In genomic region chr4:31936358-31936757, GRCm38 (mm10) we compare ENCODE assay signal across 14 mouse cellular contexts. TPM values are rescaled to one million over a fixed set of nuclear protein-coding genes. Genes with fewer than 3 reads are reported as not detected.
DNase-seq lines count a peak whose midpoint lies in the region; ATAC-seq and TF ChIP-seq lines count a peak whose summit lies in the region.
"Had no signal": no experiment of that assay in that cellular context is flagged by ENCODE, and none has a peak within 500 bp of the region (broad histone marks: within the 10 kb centered on the region; RNA-seq: fewer than 3 reads in every experiment).

No protein-coding gene starts in this region.

- no peak overlapping the region for H3K9ac ChIP-seq in heart, embryonic 16.5 days (ENCODE audit: low read length)
- no peak overlapping the region for H3K9ac ChIP-seq in forebrain, postnatal 0 days
- H3K9ac ChIP-seq in midbrain, embryonic 15.5 days, result no peak overlapping the region
- H3K9ac ChIP-seq: liver, embryonic 14.5 days had no signal

- peak overlapping the region; percentile 6 for H3K4me2 ChIP-seq in heart, embryonic 16.5 days (ENCODE audit: low read depth, low read length)
- H3K4me2 ChIP-seq in forebrain, postnatal 0 days (ENCODE audit: low read depth), result no peak overlapping the region
- H3K4me2 ChIP-seq in midbrain, embryonic 15.5 days, result peak overlapping the region; percentile 89; the same call in 1 of the 2 replicates

- H3K27me3 ChIP-seq in heart, embryonic 16.5 days (ENCODE audit: control insufficient read depth, insufficient read depth, low read length), result no peaks in the 10 kb centered on the region
- no peaks in the 10 kb centered on the region for H3K27me3 ChIP-seq in forebrain, postnatal 0 days (ENCODE audit: insufficient read depth, low read length)
- peaks cover 32% of the 10 kb centered on the region for H3K27me3 ChIP-seq in midbrain, embryonic 15.5 days (replicated peaks)

- ATAC-seq in heart, embryonic 16.5 days (replicated peaks; ENCODE audit: extremely low read depth, insufficient read depth, low FRiP score), result no peak
- peak; percentile 26; the same call in 1 of the 2 replicates for ATAC-seq in forebrain, postnatal 0 days
- no peak for ATAC-seq in midbrain, embryonic 15.5 days (replicated peaks)
- ATAC-seq in erythroid progenitor cell, adult 5-6 weeks (replicated peaks; ENCODE audit: low FRiP score, poor library complexity, severe bottlenecking), result no peak

- no peak for TF ChIP-seq CTCF in forebrain, postnatal 0 days (IDR thresholded peaks at IDR 0.05; ENCODE audit: low read depth)

- 19% methylated on average over 8 of the region's 8 CpGs for whole genome bisulfite sequencing in heart, embryonic 16.5 days
- WGBS in forebrain, postnatal 0 days, result 7% methylated on average over 8 of the region's 8 CpGs
- WGBS in midbrain, embryonic 15.5 days, result 4% methylated on average over 8 of the region's 8 CpGs

- H3K4me1 ChIP-seq in heart, embryonic 16.5 days (ENCODE audit: control insufficient read depth, insufficient read depth, low read length), result no peaks in the 10 kb centered on the region
- 0 out of 2 replicates have a peak, but pooled peaks cover 6% of the 10 kb centered on the region for H3K4me1 ChIP-seq in forebrain, postnatal 0 days (ENCODE audit: insufficient read depth)
- peaks cover 19% of the 10 kb centered on the region for H3K4me1 ChIP-seq in midbrain, embryonic 15.5 days

- no peaks in the 10 kb centered on the region for H3K36me3 ChIP-seq in heart, embryonic 16.5 days (ENCODE audit: control insufficient read depth, insufficient read depth)
- H3K36me3 ChIP-seq in forebrain, postnatal 0 days (ENCODE audit: insufficient read depth), result no peaks in the 10 kb centered on the region
- no peaks in the 10 kb centered on the region for H3K36me3 ChIP-seq in midbrain, embryonic 15.5 days (replicated peaks)

- intact Hi-C loops in heart, postnatal 14 days (cut with DNase I), result loop anchor here (5.0 kb wide), 1 partner anchor 109 kb away; no protein-coding TSS in a partner anchor

- H3K4me3 ChIP-seq in heart, embryonic 16.5 days (ENCODE audit: low read length), result no peak overlapping the region
- no peak overlapping the region for H3K4me3 ChIP-seq in forebrain, postnatal 0 days (ENCODE audit: low read depth, low read length)
- H3K4me3 ChIP-seq in midbrain, embryonic 15.5 days, result no peak overlapping the region

- H3K27ac ChIP-seq in heart, embryonic 16.5 days (ENCODE audit: low read length), result no peak overlapping the region
- H3K27ac ChIP-seq in forebrain, postnatal 0 days (ENCODE audit: low read depth, low read length), result no peak overlapping the region
- H3K27ac ChIP-seq in midbrain, embryonic 15.5 days, result no peak overlapping the region
- H3K27ac ChIP-seq: gastrocnemius, adult 2 months; liver, embryonic 14.5 days had no signal

- DNase-seq in heart, postnatal 14 days, result no peak
- peak; percentile 53 for DNase-seq in embryo, embryonic 11 days
- DNase-seq in forebrain, postnatal 0 days, result no peak
- DNase-seq in frontal cortex, postnatal 25 days (ENCODE audit: low spot score in 2 of 2), result no peak
- DNase-seq in spleen, postnatal 14 days (ENCODE audit: low spot score in 2 of 2), result no peak
- DNase-seq: cerebellum, postnatal 36 days; gastrocnemius, adult 2 months; kidney, adult 2 months; layer of hippocampus, postnatal 36 days had no signal

- H3K9me3 ChIP-seq in heart, embryonic 16.5 days (replicated peaks; ENCODE audit: control insufficient read depth, low read length), result no peaks in the 10 kb centered on the region
- H3K9me3 ChIP-seq in forebrain, postnatal 0 days (ENCODE audit: low read length), result no peaks in the 10 kb centered on the region
- no peaks in the 10 kb centered on the region for H3K9me3 ChIP-seq in midbrain, embryonic 15.5 days
- H3K9me3 ChIP-seq: megakaryocyte, embryonic 14.5 days had no signal

RNA-seq across cellular contexts. Expression of gene Map3k7, which starts 27.5 kb away (rescaled TPM):
- 26.6 and 31.2 TPM in 2 replicates for polyA plus RNA-seq in heart, embryonic 16.5 days (2015; fragmentation: Nextera tagmentation; extraction: Ambion mirVana)
- 10 to 100 TPM; 46.2 to 47.0 TPM for total RNA-seq in heart, postnatal 14 days (2021)
- 45.3 and 53.6 TPM in 2 replicates for total RNA-seq in forebrain, postnatal 0 days (2014; rRNA removed)
- polyA plus RNA-seq in forebrain, postnatal 0 days (2015; fragmentation: Nextera tagmentation; extraction: Ambion mirVana), result 15.9 and 17.6 TPM in 2 replicates
- 23.3 and 27.3 TPM in 2 replicates for polyA plus RNA-seq in midbrain, embryonic 15.5 days (2015; fragmentation: Nextera tagmentation; extraction: Ambion mirVana)
- 29.2 and 53.7 TPM in 2 replicates for total RNA-seq in erythroid progenitor cell, adult 5-6 weeks (2015; ENCODE audit: low replicate concordance)
- total RNA-seq in erythroid progenitor cell, adult 5-6 weeks (2017; ENCODE audit: low replicate concordance), result 33.8 and 34.4 TPM in 2 replicates
